10 mouse cellular contexts compared by ENCODE assay signal in genomic region chr1:165681045-165681794, GRCm38 (mm10). TPM values are rescaled to one million over a fixed set of nuclear protein-coding genes. Genes with fewer than 3 reads are reported as not detected.
DNase-seq lines count a peak whose midpoint lies in the region; ATAC-seq and TF ChIP-seq lines count a peak whose summit lies in the region.
"Had no signal": no experiment of that assay in that cellular context is flagged by ENCODE, and none has a peak within 500 bp of the region (broad histone marks: within the 10 kb centered on the region; RNA-seq: fewer than 3 reads in every experiment).

No protein-coding gene starts in this region.

- ATAC-seq in heart, embryonic 11.5 days (replicated peaks; ENCODE audit: insufficient number of reproducible peaks, low FRiP score, low TSS enrichment), result no peak
- no peak for ATAC-seq in liver, embryonic 12.5 days

- H3K27ac ChIP-seq in heart, embryonic 11.5 days (ENCODE audit: low read depth, low read length), result peak overlapping the region; percentile 47; the same call in 1 of the 2 replicates
- no peak overlapping the region for H3K27ac ChIP-seq in thymus, adult 2 months (ENCODE audit: control insufficient read depth, insufficient read depth, low read length)
- peak overlapping the region; percentile 43; the same call in 1 of the 2 replicates for H3K27ac ChIP-seq in liver, embryonic 12.5 days
- H3K27ac ChIP-seq: midbrain, embryonic 12.5 days had no signal

- WGBS in heart, embryonic 11.5 days (ENCODE audit: insufficient replicate concordance), result 66% methylated on average over 13 of the region's 13 CpGs
- 25% methylated on average over 13 of the region's 13 CpGs for WGBS in thymus, adult 2 months
- 47% methylated on average over 13 of the region's 13 CpGs for WGBS in liver, embryonic 12.5 days (ENCODE audit: insufficient replicate concordance)

- no peaks in the 10 kb centered on the region for H3K9me3 ChIP-seq in heart, embryonic 11.5 days (replicated peaks; ENCODE audit: control insufficient read depth, low read length)
- H3K9me3 ChIP-seq in liver, embryonic 12.5 days (replicated peaks), result no peaks in the 10 kb centered on the region
- H3K9me3 ChIP-seq: midbrain, embryonic 12.5 days had no signal

- H3K27me3 ChIP-seq in heart, embryonic 11.5 days (ENCODE audit: control insufficient read depth, insufficient read depth, low read length), result no peaks in the 10 kb centered on the region
- H3K27me3 ChIP-seq in thymus, adult 2 months (ENCODE audit: control insufficient read depth, insufficient read depth, low read length), result no peaks in the 10 kb centered on the region
- no peaks in the 10 kb centered on the region for H3K27me3 ChIP-seq in liver, embryonic 12.5 days (replicated peaks)
- H3K27me3 ChIP-seq in splenic B cell, adult 2 months (ENCODE audit: control insufficient read depth, insufficient read depth, low read length, poor library complexity, severe bottlenecking), result no peaks in the 10 kb centered on the region

- H3K36me3 ChIP-seq in heart, embryonic 11.5 days (ENCODE audit: control insufficient read depth, insufficient read depth, low read length), result 0 out of 2 replicates have a peak, but pooled peaks cover 2% of the 10 kb centered on the region
- H3K36me3 ChIP-seq in thymus, adult 2 months (ENCODE audit: control insufficient read depth, insufficient read depth, low read length), result peaks cover 52% of the 10 kb centered on the region
- H3K36me3 ChIP-seq in liver, embryonic 12.5 days, result peaks cover 5% of the 10 kb centered on the region; the same call in 1 of the 2 replicates
- H3K36me3 ChIP-seq in splenic B cell, adult 2 months (ENCODE audit: control insufficient read depth, insufficient read depth, low read length, poor library complexity, severe bottlenecking), result peaks cover 15% of the 10 kb centered on the region; the same call in 1 of the 2 replicates
- H3K36me3 ChIP-seq: midbrain, embryonic 12.5 days had no signal

- peaks cover 79% of the 10 kb centered on the region for H3K4me1 ChIP-seq in heart, embryonic 11.5 days (ENCODE audit: control insufficient read depth, insufficient read depth, low read length)
- H3K4me1 ChIP-seq in thymus, adult 2 months (replicated peaks; ENCODE audit: control insufficient read depth, insufficient read depth, low read length), result peaks cover 20% of the 10 kb centered on the region
- peaks cover 18% of the 10 kb centered on the region; the same call in 1 of the 2 replicates for H3K4me1 ChIP-seq in liver, embryonic 12.5 days
- H3K4me1 ChIP-seq: midbrain, embryonic 12.5 days had no signal

- no peak for TF ChIP-seq CTCF in thymus, adult 2 months (IDR thresholded peaks at IDR 0.05; ENCODE audit: borderline replicate concordance, control insufficient read depth, extremely low read depth, insufficient read depth, low read length, poor library complexity)

- no peak overlapping the region for H3K4me2 ChIP-seq in heart, embryonic 11.5 days
- H3K4me2 ChIP-seq in liver, embryonic 12.5 days, result no peak overlapping the region
- H3K4me2 ChIP-seq: midbrain, embryonic 12.5 days had no signal

- no peak for TF ChIP-seq POLR2A in thymus, adult 2 months (IDR thresholded peaks at IDR 0.05; ENCODE audit: control insufficient read depth, extremely low read depth, insufficient read depth, low read length, poor library complexity)

- DNase-seq in heart, adult 9 months (ENCODE audit: low spot score in 2 of 2), result no peak
- DNase-seq in thymus, adult 2 months, result peak; percentile 30
- DNase-seq in thymus, postnatal 10 days (ENCODE audit: low spot score in 2 of 2), result no peak
- peak; percentile 48 for DNase-seq in splenic B cell, adult 2 months (ENCODE audit: low read depth, low spot score)
- DNase-seq in cerebellum, postnatal 10 days, result no peak
- no peak for DNase-seq in urinary bladder, postnatal 4 days (ENCODE audit: low spot score in 2 of 2)
- DNase-seq: adrenal gland, postnatal 25 days had no signal

- H3K9ac ChIP-seq in heart, embryonic 11.5 days (ENCODE audit: low read depth, low read length), result no peak overlapping the region
- H3K9ac ChIP-seq in liver, embryonic 12.5 days, result no peak overlapping the region
- H3K9ac ChIP-seq: midbrain, embryonic 12.5 days had no signal

- H3K4me3 ChIP-seq in heart, embryonic 11.5 days (ENCODE audit: low read depth, low read length), result no peak overlapping the region
- H3K4me3 ChIP-seq in thymus, adult 2 months (ENCODE audit: control insufficient read depth, insufficient read depth, low read length), result no peak overlapping the region
- no peak overlapping the region for H3K4me3 ChIP-seq in liver, embryonic 12.5 days
- H3K4me3 ChIP-seq: midbrain, embryonic 12.5 days had no signal

RNA-seq across cellular contexts. Expression of gene Rcsd1, which starts 28.3 kb away (rescaled TPM):
- polyA plus RNA-seq in heart, embryonic 11.5 days (2014; fragmentation: Nextera tagmentation; extraction: Ambion mirVana), result 85.4 and 91.8 TPM in 2 replicates
- 220 and 249 TPM in 2 replicates for polyA plus RNA-seq in thymus, adult 2 months (2012; rRNA removed)
- 10.7 and 10.8 TPM in 2 replicates for polyA plus RNA-seq in liver, embryonic 12.5 days (2016; fragmentation: Nextera tagmentation; extraction: Ambion mirVana)

RNA-seq across cellular contexts. Expression of gene Mpzl1, which starts 46.9 kb away (rescaled TPM):
- polyA plus RNA-seq in heart, embryonic 11.5 days (2014; fragmentation: Nextera tagmentation; extraction: Ambion mirVana), result 129 and 143 TPM in 2 replicates
- polyA plus RNA-seq in thymus, adult 2 months (2012; rRNA removed), result 4.6 and 5.9 TPM in 2 replicates
- 49.3 and 50.3 TPM in 2 replicates for polyA plus RNA-seq in liver, embryonic 12.5 days (2016; fragmentation: Nextera tagmentation; extraction: Ambion mirVana)

Comparison
In these comparisons a context has a peak if more than half of its experiments do, and no peak if none do; other contexts are left out.
1. DNase-seq: peak in thymus, adult 2 months (single experiment) and splenic B cell, adult 2 months (single experiment); none in heart, adult 9 months (0 of 2), thymus, postnatal 10 days (0 of 2), cerebellum, postnatal 10 days (0 of 2) and urinary bladder, postnatal 4 days (0 of 2).